Mouse (Mus musculus) myocyte (in vitro differentiated cells): ENCODE measurements around the gene Rnf145. TPM values are rescaled to one million over a fixed set of nuclear protein-coding genes. Genes with fewer than 3 reads are reported as not detected.
A peak's percentile ranks its signal among the peaks of the same experiment; 100 is the strongest.

Experiments used
- H3K27me3 ChIP-seq: one replicate; pipeline ENCODE4 v1.6.1; 2011; ENCODE audit not compliant: control insufficient read depth, insufficient read depth, insufficient read length
- H3K36me3 ChIP-seq: one replicate; pipeline ENCODE4 v1.6.1; 2011; ENCODE audit not compliant: control insufficient read depth, insufficient read depth
- H3K4me2 ChIP-seq: one replicate; pipeline ENCODE4 v1.6.1; 2011; ENCODE audit warnings: low read depth, control low read depth
- H3K4me3 ChIP-seq: one replicate; pipeline ENCODE4 v1.5.1; 2011; ENCODE audit warnings: mild to moderate bottlenecking, control low read depth, moderate library complexity
- H3K79me2 ChIP-seq: one replicate; pipeline ENCODE4 v1.6.1; 2011; ENCODE audit not compliant: control insufficient read depth, insufficient read depth
- H3ac ChIP-seq: one replicate; pipeline ENCODE4 v1.6.1; 2011; ENCODE audit not compliant: control insufficient read depth, insufficient read length
- CEBPB ChIP-seq: IDR thresholded peaks from 2 replicates; pipeline ENCODE4 v1.6.1; 2011; ENCODE audit warnings: mild to moderate bottlenecking, moderate library complexity; ENCODE audit not compliant: poor library complexity, insufficient read depth, severe bottlenecking
- E2F4 ChIP-seq: IDR thresholded peaks from one replicate; pipeline ENCODE4 v1.6.1; 2011; ENCODE audit warnings: mild to moderate bottlenecking, control low read depth, moderate library complexity; ENCODE audit not compliant: insufficient read depth
- MAX ChIP-seq: IDR thresholded peaks from one replicate; pipeline ENCODE4 v1.6.1; 2011; ENCODE audit warnings: low read depth, mild to moderate bottlenecking, control low read depth
- MYOD1 ChIP-seq, 3 experiments: IDR thresholded peaks; one replicate each; pipeline ENCODE4 v1.6.1; 2011; ENCODE audit warnings: control low read depth in 2 of 3, low read depth in 2 of 3, mild to moderate bottlenecking in 2 of 3, moderate library complexity in 1 of 3; ENCODE audit not compliant: insufficient read length in 2 of 3, control insufficient read depth in 1 of 3
- MYOG ChIP-seq, 3 experiments: IDR thresholded peaks; one replicate each; pipeline ENCODE4 v1.6.1; 2011; ENCODE audit warnings: control low read depth in 2 of 3, low read depth in 2 of 3, mild to moderate bottlenecking in 2 of 3; ENCODE audit not compliant: insufficient read length in 2 of 3, control insufficient read depth in 1 of 3, insufficient read depth in 1 of 3
- POLR2A ChIP-seq: IDR thresholded peaks from one replicate; pipeline ENCODE4 v1.6.1; 2011; ENCODE audit warnings: low read depth, mild to moderate bottlenecking, control low read depth, moderate library complexity; ENCODE audit not compliant: insufficient read length
- POLR2AphosphoS2 ChIP-seq: IDR thresholded peaks from one replicate; pipeline ENCODE4 v1.6.1; 2011; ENCODE audit warnings: low read depth, control low read depth; ENCODE audit not compliant: insufficient read length
- REST ChIP-seq: IDR thresholded peaks from one replicate; pipeline ENCODE4 v1.6.1; 2011; ENCODE audit warnings: mild to moderate bottlenecking, control low read depth, moderate library complexity; ENCODE audit not compliant: insufficient read depth, insufficient read length
- SRF ChIP-seq: IDR thresholded peaks from one replicate; pipeline ENCODE4 v1.6.1; 2011; ENCODE audit warnings: low read depth; ENCODE audit not compliant: control insufficient read depth, insufficient read length
- TCF12 ChIP-seq: IDR thresholded peaks from one replicate; pipeline ENCODE4 v1.6.1; 2011; ENCODE audit warnings: mild to moderate bottlenecking, control low read depth; ENCODE audit not compliant: poor library complexity, insufficient read depth, severe bottlenecking
- TCF3 ChIP-seq: IDR thresholded peaks from one replicate; pipeline ENCODE4 v1.6.1; 2011; ENCODE audit warnings: low read depth, control low read depth; ENCODE audit not compliant: insufficient read length
- USF1 ChIP-seq: IDR thresholded peaks from one replicate; pipeline ENCODE4 v1.6.1; 2011; ENCODE audit warnings: low read depth, mild to moderate bottlenecking, control low read depth, moderate library complexity
- polyA plus RNA-seq: library from polyadenylated mRNA; unstranded; fragments of >200 nt; fragmentation: generic; extraction: Trizol; gene quantifications from one replicate; pipeline ENCODE4 v1.2.1, GENCODE M21; 2012; ENCODE audit warnings: missing spikeins

Rnf145 gene
- polyA plus RNA-seq, 1 experiment = 63.6 TPM

- H3K4me3 ChIP-seq = peak overlapping the region; percentile 85
- TF ChIP-seq E2F4 (no peak), MYOD1 (IDR thresholded peaks at IDR 0.05; ENCODE audit: control insufficient read depth in 1 of 3, insufficient read length in 2 of 3, low read depth in 2 of 3) (peak in 1 of 3 experiments; percentile 3), TCF12 (no peak)
- peaks cover 49% of the 10 kb centered on the region for H3K79me2 ChIP-seq
- H3K4me2 ChIP-seq = peak overlapping the region; percentile 89
- peak overlapping the region; percentile 75 for H3ac ChIP-seq
- H3K36me3 ChIP-seq = no peaks in the 10 kb centered on the region
- H3K27me3 ChIP-seq = no peaks in the 10 kb centered on the region
These were observed 559 bp downstream of the Rnf145 start for GRCm38 (mm10) chr11:44519096-44519949.

DNA sequence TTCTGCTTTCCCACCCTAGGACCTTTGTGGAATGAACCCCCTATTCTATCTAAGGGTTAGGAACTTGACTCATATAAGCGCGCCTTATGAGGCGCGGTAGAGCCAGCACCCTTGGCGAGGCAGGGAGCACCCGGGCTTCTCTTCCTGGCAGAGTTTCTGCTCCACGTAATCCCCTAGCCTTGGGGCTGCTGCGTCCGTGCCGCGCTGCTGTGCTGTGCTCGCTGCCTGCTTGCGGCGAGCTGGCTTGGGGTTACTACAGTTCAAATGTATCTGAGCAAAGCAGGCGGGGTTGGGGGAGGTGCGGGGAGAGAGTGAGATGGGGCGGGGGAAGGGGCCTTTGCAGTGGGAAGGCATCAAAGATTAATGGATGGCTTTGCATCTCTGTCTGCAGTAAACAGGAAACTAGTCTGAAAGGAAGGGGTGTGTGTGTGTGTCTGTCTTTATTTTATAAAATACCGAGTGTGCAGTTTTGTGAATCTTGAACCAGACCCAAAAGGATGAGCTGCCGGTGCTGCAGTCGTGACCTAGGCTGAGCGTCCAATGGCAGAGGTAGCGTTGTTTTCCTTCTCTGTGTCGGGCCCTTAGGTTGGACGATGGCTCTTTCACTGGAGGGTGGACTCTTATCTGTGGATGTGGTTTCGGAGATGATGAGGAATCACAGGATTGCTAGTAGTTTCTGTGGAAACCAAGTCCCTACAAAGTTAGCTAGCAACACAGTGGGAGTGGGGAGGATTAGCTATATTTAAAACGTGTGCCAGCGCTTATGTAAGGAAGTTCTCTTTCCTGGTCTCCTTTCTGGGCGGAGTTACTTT is 1.4 kb downstream of the Rnf145 start:
- H3K36me3 ChIP-seq = peaks cover 4% of the 10 kb centered on the region
- H3K4me3 ChIP-seq = peak overlapping the region; percentile 85
- H3K4me2 ChIP-seq = peak overlapping the region; percentile 89
- peaks cover 51% of the 10 kb centered on the region for H3K79me2 ChIP-seq
- H3K27me3 ChIP-seq = no peaks in the 10 kb centered on the region
- TF ChIP-seq REST = no peak
- no peak for TF ChIP-seq TCF12
- TF ChIP-seq MYOD1 (IDR thresholded peaks at IDR 0.05; ENCODE audit: control insufficient read depth in 1 of 3, insufficient read length in 2 of 3, low read depth in 2 of 3) = peak in 1 of 3 experiments; percentile 49
- TF ChIP-seq POLR2A = peak; percentile 76
- peak in 1 of 3 experiments; percentile 32 for TF ChIP-seq MYOG (IDR thresholded peaks at IDR 0.05; ENCODE audit: control insufficient read depth in 1 of 3, insufficient read depth in 1 of 3, insufficient read length in 2 of 3, low read depth in 2 of 3)
- no peak for TF ChIP-seq E2F4
- TF ChIP-seq POLR2AphosphoS2 = peak; percentile 71
- TF ChIP-seq SRF = no peak
- no peak for TF ChIP-seq USF1
- peak overlapping the region; percentile 75 for H3ac ChIP-seq

DNA sequence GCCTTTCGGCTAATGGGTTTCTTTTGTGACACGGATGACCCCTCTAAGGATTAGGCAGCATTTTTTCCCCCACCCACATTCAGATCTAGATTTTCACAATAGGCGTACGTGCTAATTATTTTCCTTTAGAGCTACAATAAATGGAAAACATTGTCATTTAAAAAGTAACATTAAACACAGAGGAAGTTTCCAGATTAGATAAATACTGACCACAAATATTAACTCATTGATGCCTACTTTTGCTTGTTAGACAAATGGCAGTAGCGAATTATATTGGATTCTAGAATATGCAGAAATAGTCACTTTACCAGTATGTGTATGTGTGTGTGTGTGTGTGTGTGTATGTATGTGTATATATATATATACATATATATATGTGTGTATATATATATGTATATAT is 3.8 kb downstream of the Rnf145 start:
- Histone ChIP-seq H3K4me2 (no peak overlapping the region), H3K27me3 (no peaks in the 10 kb centered on the region), H3ac (no peak overlapping the region), H3K36me3 (peaks cover 24% of the 10 kb centered on the region), H3K79me2 (peaks cover 69% of the 10 kb centered on the region), H3K4me3 (no peak overlapping the region)
- TF ChIP-seq MYOD1 (IDR thresholded peaks at IDR 0.05; ENCODE audit: control insufficient read depth in 1 of 3, insufficient read length in 2 of 3, low read depth in 2 of 3) (no peak), USF1 (no peak), CEBPB (no peak), TCF3 (no peak), MAX (no peak), REST (no peak), SRF (no peak), POLR2AphosphoS2 (no peak), MYOG (IDR thresholded peaks at IDR 0.05; ENCODE audit: control insufficient read depth in 1 of 3, insufficient read depth in 1 of 3, insufficient read length in 2 of 3, low read depth in 2 of 3) (no peak), TCF12 (no peak), E2F4 (no peak), POLR2A (no peak)

- H3K4me3 ChIP-seq = no peak overlapping the region
- TF ChIP-seq MYOG (IDR thresholded peaks at IDR 0.05; ENCODE audit: control insufficient read depth in 1 of 3, insufficient read depth in 1 of 3, insufficient read length in 2 of 3, low read depth in 2 of 3) (no peak), SRF (no peak), MAX (no peak), POLR2A (no peak), USF1 (no peak), MYOD1 (IDR thresholded peaks at IDR 0.05; ENCODE audit: control insufficient read depth in 1 of 3, insufficient read length in 2 of 3, low read depth in 2 of 3) (no peak), TCF12 (no peak), REST (no peak), POLR2AphosphoS2 (no peak), E2F4 (no peak), CEBPB (no peak), TCF3 (no peak)
- H3K79me2 ChIP-seq = peaks cover 77% of the 10 kb centered on the region
- H3K27me3 ChIP-seq = no peaks in the 10 kb centered on the region
- no peak overlapping the region for H3K4me2 ChIP-seq
- H3ac ChIP-seq = no peak overlapping the region
- peaks cover 35% of the 10 kb centered on the region for H3K36me3 ChIP-seq
These were observed 7.0 kb downstream of the Rnf145 start for GRCm38 (mm10) chr11:44525765-44526164.
